Mouse (Mus musculus): Measurements from ENCODE around the gene Cyp2d11.

- TF ChIP-seq POLR2A (IDR thresholded peaks at IDR 0.05; ENCODE audit: low read depth, low read length) (no peak), CTCF (IDR thresholded peaks at IDR 0.05; ENCODE audit: extremely low read depth, insufficient read depth, insufficient read length, insufficient replicate concordance) (no peak)
These were observed 52.8 kb downstream of the Cyp2d11 start for GRCm38 (mm10) chr15:82341036-82341501.
